Mouse (Mus musculus): ENCODE data around the gene Adarb1. TPM values are rescaled to one million over a fixed set of nuclear protein-coding genes. Genes with fewer than 3 reads are reported as not detected.

Adarb1 gene
- polyA plus RNA-seq, 1 experiment from 2014 or later, result 1.1 TPM

DNA sequence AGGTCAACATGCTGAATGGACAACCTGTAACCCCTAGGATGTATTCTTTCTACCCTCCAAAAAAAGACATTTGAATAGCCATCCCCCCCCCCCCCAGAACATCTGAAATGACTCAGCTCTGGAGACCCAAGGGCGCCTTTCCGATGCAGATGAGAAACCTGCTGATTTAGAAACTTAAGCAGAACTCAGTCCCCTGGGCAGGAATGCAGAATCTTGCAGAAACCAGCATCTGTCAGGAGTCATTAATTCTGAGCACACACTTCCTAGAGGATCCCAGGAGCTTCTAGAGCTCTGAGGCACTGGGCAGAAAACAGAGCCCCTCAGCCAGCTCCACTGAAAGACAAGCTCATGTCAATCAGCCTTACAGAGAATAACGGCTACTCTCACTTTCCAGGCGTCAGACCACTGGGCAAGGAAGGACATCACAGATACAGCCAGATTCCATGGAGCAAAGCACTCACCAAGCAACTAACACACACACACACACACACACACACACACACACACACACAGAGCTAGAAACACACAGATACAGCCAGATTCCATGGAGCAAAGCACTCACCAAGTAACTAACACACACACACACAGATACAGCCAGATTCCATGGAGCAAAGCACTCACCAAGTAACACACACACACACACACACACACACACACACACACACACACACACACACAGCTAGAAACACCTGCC lies 113.1 kb downstream of the Adarb1 start:
- WGBS (ENCODE audit: insufficient replicate concordance), result 65% methylated on average over 4 of the region's 4 CpGs
- Histone ChIP-seq H3K4me2 (ENCODE audit: low read depth, low read length) (no peak overlapping the region), H3K9ac (ENCODE audit: low read depth, low read length) (no peak overlapping the region), H3K9me3 (replicated peaks; ENCODE audit: control insufficient read depth, low read length) (no peaks in the 10 kb centered on the region), H3K27ac (ENCODE audit: low read length) (no peak overlapping the region), H3K27me3 (ENCODE audit: control insufficient read depth, insufficient read depth, low read depth, low read length) (no peaks in the 10 kb centered on the region), H3K4me3 (ENCODE audit: low read depth, low read length) (no peak overlapping the region), H3K4me1 (ENCODE audit: control insufficient read depth, low read depth, low read length) (peaks cover 14% of the 10 kb centered on the region), H3K36me3 (ENCODE audit: control insufficient read depth, insufficient read depth) (no peaks in the 10 kb centered on the region)
- no peak for ATAC-seq (ENCODE audit: low read depth)

DNA sequence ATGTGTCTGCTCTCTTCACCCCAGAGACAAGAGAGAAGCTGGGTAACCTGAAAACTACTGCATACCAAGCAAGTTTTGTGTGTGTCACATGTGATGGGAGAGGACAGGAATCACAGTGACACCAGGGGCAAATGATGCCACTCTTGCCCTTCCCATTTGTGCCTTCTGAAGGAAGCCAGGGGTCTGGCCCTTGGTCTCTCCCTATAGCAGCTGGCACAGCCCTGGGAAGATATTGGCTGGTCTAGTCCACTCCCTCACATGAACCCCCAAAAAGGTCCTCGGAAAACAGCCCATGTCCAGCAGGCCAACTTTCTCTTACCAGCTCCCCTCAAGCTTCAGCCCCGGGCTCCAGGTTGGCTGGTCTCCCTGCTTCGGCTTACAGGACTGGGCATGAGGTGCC lies 113.7 kb downstream of the Adarb1 start:
- H3K4me1 ChIP-seq (ENCODE audit: control insufficient read depth, low read depth, low read length), result peaks cover 20% of the 10 kb centered on the region
- no peak overlapping the region for H3K9ac ChIP-seq (ENCODE audit: low read depth, low read length)
- no peak for ATAC-seq (ENCODE audit: low read depth)
- H3K4me3 ChIP-seq (ENCODE audit: low read depth, low read length), result no peak overlapping the region
- no peaks in the 10 kb centered on the region for H3K36me3 ChIP-seq (ENCODE audit: control insufficient read depth, insufficient read depth)
- whole genome bisulfite sequencing (ENCODE audit: insufficient replicate concordance), result 51% methylated on average over 3 of the region's 3 CpGs
- no peaks in the 10 kb centered on the region for H3K27me3 ChIP-seq (ENCODE audit: control insufficient read depth, insufficient read depth, low read depth, low read length)
- no peak overlapping the region for H3K4me2 ChIP-seq (ENCODE audit: low read depth, low read length)
- no peak overlapping the region for H3K27ac ChIP-seq (ENCODE audit: low read length)
- no peaks in the 10 kb centered on the region for H3K9me3 ChIP-seq (replicated peaks; ENCODE audit: control insufficient read depth, low read length)

DNA sequence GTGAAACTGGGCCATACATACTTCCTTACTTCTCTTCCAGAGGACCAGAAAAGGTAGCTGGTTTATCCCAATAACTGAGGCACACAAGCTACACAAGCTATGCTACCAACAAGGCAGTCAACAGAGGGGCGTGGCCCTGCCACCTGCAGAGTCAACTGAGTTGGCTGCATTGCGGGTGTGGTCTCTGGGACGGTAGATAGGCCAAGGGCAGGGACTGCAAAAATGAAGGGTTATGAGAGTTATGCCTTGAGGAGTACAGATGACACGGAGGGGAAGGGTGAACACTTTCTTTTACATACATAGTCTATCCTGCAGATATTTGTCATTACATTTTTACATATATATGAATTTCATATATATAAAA lies 117.2 kb downstream of the Adarb1 start:
- ATAC-seq (ENCODE audit: low read depth), result peak; percentile 90
- 25% methylated on average over 4 of the region's 4 CpGs for WGBS (ENCODE audit: insufficient replicate concordance)
- Histone ChIP-seq H3K4me2 (ENCODE audit: low read depth, low read length) (no peak overlapping the region), H3K4me1 (ENCODE audit: control insufficient read depth, low read depth, low read length) (peaks cover 31% of the 10 kb centered on the region), H3K27me3 (ENCODE audit: control insufficient read depth, insufficient read depth, low read depth, low read length) (no peaks in the 10 kb centered on the region), H3K4me3 (ENCODE audit: low read depth, low read length) (no peak overlapping the region), H3K9ac (ENCODE audit: low read depth, low read length) (no peak overlapping the region), H3K36me3 (ENCODE audit: control insufficient read depth, insufficient read depth) (no peaks in the 10 kb centered on the region), H3K9me3 (replicated peaks; ENCODE audit: control insufficient read depth, low read length) (no peaks in the 10 kb centered on the region), H3K27ac (ENCODE audit: low read length) (peak overlapping the region; percentile 69; the same call in 1 of the 2 replicates)

DNA sequence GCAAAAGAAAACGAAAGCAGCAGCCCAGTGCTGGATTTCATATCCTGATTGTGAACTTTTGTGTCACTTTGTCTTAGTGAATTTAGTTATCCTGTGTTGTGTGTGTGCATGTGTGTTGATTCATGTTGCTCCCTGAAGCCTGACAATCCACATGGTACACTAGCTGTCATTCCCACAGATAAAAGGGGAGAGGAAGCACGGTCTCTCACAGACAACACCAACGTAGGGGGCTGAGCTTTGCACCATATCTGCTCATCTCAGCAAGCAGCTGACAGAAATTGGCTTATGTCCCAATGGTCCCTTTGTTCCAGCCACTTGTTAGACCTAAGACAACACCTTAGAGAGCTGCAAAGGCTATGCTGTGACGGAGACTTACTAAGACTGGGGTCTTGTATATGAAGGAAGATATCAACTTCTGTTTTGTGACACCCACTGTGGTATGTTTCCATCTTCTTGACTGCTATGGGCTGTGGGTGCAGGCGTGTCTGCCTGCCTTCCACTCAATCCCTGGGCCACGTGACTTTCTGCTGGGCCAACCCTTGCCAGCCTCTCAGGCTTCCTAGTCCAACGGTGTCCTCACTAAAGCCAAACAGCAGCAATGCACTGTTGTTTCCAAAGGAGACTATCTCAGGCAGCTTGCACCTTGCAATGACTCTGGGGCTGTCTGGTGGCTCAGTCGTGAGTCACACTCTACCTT lies 117.7 kb downstream of the Adarb1 start:
- Histone ChIP-seq H3K4me3 (ENCODE audit: low read depth, low read length) (no peak overlapping the region), H3K36me3 (ENCODE audit: control insufficient read depth, insufficient read depth) (no peaks in the 10 kb centered on the region), H3K27me3 (ENCODE audit: control insufficient read depth, insufficient read depth, low read depth, low read length) (no peaks in the 10 kb centered on the region), H3K9me3 (replicated peaks; ENCODE audit: control insufficient read depth, low read length) (no peaks in the 10 kb centered on the region), H3K9ac (ENCODE audit: low read depth, low read length) (no peak overlapping the region), H3K4me1 (ENCODE audit: control insufficient read depth, low read depth, low read length) (peaks cover 31% of the 10 kb centered on the region), H3K27ac (ENCODE audit: low read length) (peak overlapping the region; percentile 69; the same call in 1 of the 2 replicates), H3K4me2 (ENCODE audit: low read depth, low read length) (no peak overlapping the region)
- peak; percentile 27; the same call in 1 of the 2 replicates for ATAC-seq (ENCODE audit: low read depth)
- WGBS (ENCODE audit: insufficient replicate concordance), result 42% methylated on average over 8 of the region's 8 CpGs

DNA sequence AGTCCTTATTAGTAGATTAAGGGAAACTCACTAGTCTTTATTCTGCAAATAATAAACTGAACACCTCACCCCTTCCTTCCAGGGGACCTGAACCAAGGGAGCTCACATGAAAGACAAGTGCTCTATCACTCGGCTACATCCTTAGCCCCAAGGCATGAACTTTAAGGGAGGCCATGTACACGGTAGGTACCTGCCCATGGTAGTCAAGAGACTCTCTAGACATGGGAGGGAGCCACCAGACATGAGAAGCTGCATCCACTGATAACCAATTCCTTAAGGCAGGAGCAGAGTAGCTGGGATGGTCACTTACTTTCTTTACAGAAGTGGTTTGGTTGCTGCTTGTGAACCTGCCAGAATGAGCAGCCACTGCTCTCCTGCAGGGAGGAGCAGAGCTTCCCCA lies 118.9 kb downstream of the Adarb1 start:
- no peak for ATAC-seq (ENCODE audit: low read depth)

DNA sequence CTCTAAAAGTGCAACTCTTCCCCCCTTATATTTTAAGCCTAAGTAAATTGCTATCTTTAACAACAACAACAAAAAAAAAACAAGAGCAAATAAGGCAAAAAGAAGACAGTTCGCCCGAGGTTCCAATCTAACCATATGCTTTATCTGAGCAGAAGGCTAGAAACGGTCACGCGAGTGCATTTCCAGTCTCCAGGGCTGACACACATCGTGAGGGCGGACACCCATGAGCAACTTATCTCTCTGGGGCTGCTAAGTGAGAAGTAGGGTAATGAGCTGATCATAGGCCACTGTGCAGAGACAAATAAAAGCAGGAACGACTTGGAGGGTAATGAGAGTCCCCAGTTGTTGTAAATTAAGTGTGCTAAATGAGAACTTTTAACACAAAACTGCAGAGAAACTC lies 119.4 kb downstream of the Adarb1 start:
- no peaks in the 10 kb centered on the region for H3K27me3 ChIP-seq (ENCODE audit: control insufficient read depth, insufficient read depth, low read depth, low read length)
- no peak overlapping the region for H3K4me3 ChIP-seq (ENCODE audit: low read depth, low read length)
- peak; percentile 75 for ATAC-seq (ENCODE audit: low read depth)
- H3K4me1 ChIP-seq (ENCODE audit: control insufficient read depth, low read depth, low read length), result peaks cover 31% of the 10 kb centered on the region
- H3K9me3 ChIP-seq (replicated peaks; ENCODE audit: control insufficient read depth, low read length), result no peaks in the 10 kb centered on the region
- no peak overlapping the region for H3K27ac ChIP-seq (ENCODE audit: low read length)
- 21% methylated on average over 8 of the region's 8 CpGs for WGBS (ENCODE audit: insufficient replicate concordance)
- no peak overlapping the region for H3K9ac ChIP-seq (ENCODE audit: low read depth, low read length)
- H3K36me3 ChIP-seq (ENCODE audit: control insufficient read depth, insufficient read depth), result no peaks in the 10 kb centered on the region
- H3K4me2 ChIP-seq (ENCODE audit: low read depth, low read length), result no peak overlapping the region

More for the DNA sequence above, 118.9 kb downstream of the Adarb1 start:
- no peak overlapping the region for H3K9ac ChIP-seq (ENCODE audit: low read depth, low read length)
- no peaks in the 10 kb centered on the region for H3K36me3 ChIP-seq (ENCODE audit: control insufficient read depth, insufficient read depth)
- H3K4me2 ChIP-seq (ENCODE audit: low read depth, low read length), result no peak overlapping the region
- no peaks in the 10 kb centered on the region for H3K27me3 ChIP-seq (ENCODE audit: control insufficient read depth, insufficient read depth, low read depth, low read length)
- no peak overlapping the region for H3K4me3 ChIP-seq (ENCODE audit: low read depth, low read length)
- no peaks in the 10 kb centered on the region for H3K9me3 ChIP-seq (replicated peaks; ENCODE audit: control insufficient read depth, low read length)
- H3K27ac ChIP-seq (ENCODE audit: low read length), result no peak overlapping the region
- H3K4me1 ChIP-seq (ENCODE audit: control insufficient read depth, low read depth, low read length), result peaks cover 31% of the 10 kb centered on the region
- whole genome bisulfite sequencing (ENCODE audit: insufficient replicate concordance), result 39% methylated on average over 2 of the region's 2 CpGs

DNA sequence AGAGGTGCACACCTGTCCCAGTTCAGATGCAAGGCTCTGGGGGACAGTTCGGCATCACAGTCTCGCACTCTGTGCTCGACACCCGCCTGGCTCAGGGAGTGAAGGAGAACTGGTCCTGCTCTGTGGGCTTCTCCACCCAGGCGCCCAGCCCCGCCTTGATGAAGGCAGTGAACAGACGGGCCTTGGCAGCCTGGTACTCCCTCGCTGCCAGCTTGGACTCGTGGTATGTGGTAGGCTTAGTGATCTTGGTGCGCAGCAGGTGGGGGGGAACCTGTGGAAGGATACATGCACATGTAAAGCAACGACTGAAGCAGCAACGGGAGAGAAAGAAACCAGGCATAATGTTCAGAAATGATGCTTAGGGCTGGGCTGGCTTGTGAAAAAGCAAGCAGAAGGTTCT lies 123.4 kb downstream of the Adarb1 start:
- no peak overlapping the region for H3K9ac ChIP-seq (ENCODE audit: low read depth, low read length)
- 75% methylated on average over 12 of the region's 12 CpGs for WGBS (ENCODE audit: insufficient replicate concordance)
- no peak overlapping the region for H3K4me2 ChIP-seq (ENCODE audit: low read depth, low read length)
- H3K4me3 ChIP-seq (ENCODE audit: low read depth, low read length), result no peak overlapping the region
- no peaks in the 10 kb centered on the region for H3K27me3 ChIP-seq (ENCODE audit: control insufficient read depth, insufficient read depth, low read depth, low read length)
- peaks cover 14% of the 10 kb centered on the region for H3K4me1 ChIP-seq (ENCODE audit: control insufficient read depth, low read depth, low read length)
- no peak overlapping the region for H3K27ac ChIP-seq (ENCODE audit: low read length)
- ATAC-seq (ENCODE audit: low read depth), result no peak
- H3K9me3 ChIP-seq (replicated peaks; ENCODE audit: control insufficient read depth, low read length), result no peaks in the 10 kb centered on the region
- no peaks in the 10 kb centered on the region for H3K36me3 ChIP-seq (ENCODE audit: control insufficient read depth, insufficient read depth)

DNA sequence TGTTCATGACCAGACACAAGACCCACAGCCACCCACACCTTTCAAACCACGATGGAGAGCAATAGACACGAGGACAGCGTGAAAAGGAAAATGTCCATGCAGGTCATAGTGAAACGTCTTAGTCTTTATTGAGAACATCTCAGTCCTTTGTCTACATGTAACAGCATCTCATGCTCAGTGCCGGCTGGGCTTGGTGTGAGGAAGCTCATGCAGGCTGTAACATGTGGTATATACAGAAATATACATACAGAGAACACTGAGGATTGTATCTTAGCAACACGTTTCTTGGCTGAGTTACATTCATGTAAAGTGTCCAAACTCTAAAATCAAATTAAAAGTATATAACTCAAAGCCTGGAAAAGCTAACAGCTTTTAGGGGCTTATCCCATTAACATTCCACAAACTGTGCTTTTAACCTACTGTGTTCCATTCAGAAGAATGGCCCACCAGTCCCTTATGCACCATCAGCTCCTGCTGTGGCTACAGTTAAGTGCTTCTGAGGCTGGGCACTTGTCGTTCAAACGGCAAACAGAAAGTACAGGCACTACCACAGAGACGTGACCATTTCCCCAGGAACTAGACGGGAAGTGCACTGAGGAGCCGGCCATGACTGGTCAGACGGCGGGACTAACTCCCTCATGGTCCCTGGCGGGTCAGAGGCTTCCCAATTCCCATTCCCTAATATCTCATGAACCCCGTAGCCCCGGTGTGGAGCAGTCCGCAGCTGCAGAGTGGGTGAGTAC lies 127.3 kb downstream of the Adarb1 start:
- Histone ChIP-seq H3K27ac (ENCODE audit: low read length) (no peak overlapping the region), H3K36me3 (ENCODE audit: control insufficient read depth, insufficient read depth) (no peaks in the 10 kb centered on the region), H3K4me1 (ENCODE audit: control insufficient read depth, low read depth, low read length) (no peaks in the 10 kb centered on the region), H3K27me3 (ENCODE audit: control insufficient read depth, insufficient read depth, low read depth, low read length) (no peaks in the 10 kb centered on the region), H3K9ac (ENCODE audit: low read depth, low read length) (no peak overlapping the region), H3K4me3 (ENCODE audit: low read depth, low read length) (no peak overlapping the region), H3K4me2 (ENCODE audit: low read depth, low read length) (no peak overlapping the region), H3K9me3 (replicated peaks; ENCODE audit: control insufficient read depth, low read length) (no peaks in the 10 kb centered on the region)
- ATAC-seq (ENCODE audit: low read depth), result no peak
- WGBS (ENCODE audit: insufficient replicate concordance), result 57% methylated on average over 17 of the region's 17 CpGs

DNA sequence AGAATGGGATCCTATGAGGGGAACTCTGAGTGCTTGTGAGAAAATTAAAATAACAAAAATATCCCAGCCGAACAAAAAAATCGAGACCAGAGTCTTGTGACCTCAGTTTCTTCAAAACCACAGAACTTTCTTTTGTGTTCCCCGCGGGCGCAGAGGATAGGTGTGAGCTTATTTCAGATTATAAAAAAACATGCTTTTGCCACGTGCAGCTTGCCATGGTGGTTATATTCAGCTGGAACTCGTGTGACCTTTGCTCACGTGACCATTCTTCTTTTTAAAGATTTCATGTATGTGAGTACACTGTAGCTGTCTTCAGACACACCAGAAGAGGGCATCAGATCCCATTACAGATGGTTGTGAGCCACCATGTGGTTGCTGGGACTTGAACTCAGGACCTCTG lies 128.5 kb downstream of the Adarb1 start:
- H3K4me2 ChIP-seq (ENCODE audit: low read depth, low read length), result no peak overlapping the region
- no peaks in the 10 kb centered on the region for H3K4me1 ChIP-seq (ENCODE audit: control insufficient read depth, low read depth, low read length)
- no peak overlapping the region for H3K9ac ChIP-seq (ENCODE audit: low read depth, low read length)
- 75% methylated on average over 8 of the region's 8 CpGs for WGBS (ENCODE audit: insufficient replicate concordance)
- no peaks in the 10 kb centered on the region for H3K9me3 ChIP-seq (replicated peaks; ENCODE audit: control insufficient read depth, low read length)
- no peaks in the 10 kb centered on the region for H3K27me3 ChIP-seq (ENCODE audit: control insufficient read depth, insufficient read depth, low read depth, low read length)
- ATAC-seq (ENCODE audit: low read depth), result no peak
- H3K27ac ChIP-seq (ENCODE audit: low read length), result no peak overlapping the region
- H3K36me3 ChIP-seq (ENCODE audit: control insufficient read depth, insufficient read depth), result no peaks in the 10 kb centered on the region
- no peak overlapping the region for H3K4me3 ChIP-seq (ENCODE audit: low read depth, low read length)
